Mouse (Mus musculus) heart, postnatal 10 days (tissue): ENCODE results near the gene Crp. TPM values are rescaled to one million over a fixed set of nuclear protein-coding genes. Genes with fewer than 3 reads are reported as not detected.
A peak's percentile ranks its signal among the peaks of the same experiment; 100 is the strongest.

Experiments used
- DNase-seq, 2 experiments: peaks; one replicate each; pipeline ENCODE4 v3.0.0; 2021
- intact Hi-C: fragments of 180-260 bp; cut with DNase I; formaldehyde crosslinking; loops from one replicate; pipeline ENCODE4 v1.15.1; 2025
- total RNA-seq, 2 experiments: library from RNA; stranded (reverse); gene quantifications; 2 replicates each; pipeline ENCODE4 v1.2.3; 2021

Gene Crp
- total RNA-seq, 2 experiments from 2014 or later, result not detected

- intact Hi-C loops, result no loop called here
- peak in 1 of 2 experiments; percentile 3 for DNase-seq
These were observed 13.5 kb downstream of the Crp start for GRCm38 (mm10) chr1:172711396-172711795.

DNA sequence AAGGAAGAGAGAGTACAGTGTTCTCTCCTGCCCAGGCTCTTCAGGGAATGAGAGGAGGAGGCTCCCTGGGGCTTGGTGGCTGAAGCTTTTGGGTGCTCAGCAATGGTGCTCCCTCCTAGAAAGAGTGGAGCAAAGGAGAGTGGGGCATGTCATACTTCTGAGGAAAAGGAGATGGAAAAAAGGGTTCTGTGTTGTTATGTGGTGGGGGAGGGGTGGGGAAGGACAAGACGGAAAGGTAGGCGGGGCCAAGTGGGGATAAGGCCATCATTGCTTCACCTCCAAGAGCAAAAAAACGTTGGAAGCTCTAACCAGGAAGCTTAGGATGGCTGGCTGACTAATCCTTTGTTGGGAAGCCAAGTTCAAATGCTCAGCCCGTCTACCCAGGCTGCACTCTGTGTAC is 14.1 kb downstream of the Crp start:
- intact Hi-C loops, result no loop called here
- peak in 1 of 2 experiments; percentile 4 for DNase-seq

DNA sequence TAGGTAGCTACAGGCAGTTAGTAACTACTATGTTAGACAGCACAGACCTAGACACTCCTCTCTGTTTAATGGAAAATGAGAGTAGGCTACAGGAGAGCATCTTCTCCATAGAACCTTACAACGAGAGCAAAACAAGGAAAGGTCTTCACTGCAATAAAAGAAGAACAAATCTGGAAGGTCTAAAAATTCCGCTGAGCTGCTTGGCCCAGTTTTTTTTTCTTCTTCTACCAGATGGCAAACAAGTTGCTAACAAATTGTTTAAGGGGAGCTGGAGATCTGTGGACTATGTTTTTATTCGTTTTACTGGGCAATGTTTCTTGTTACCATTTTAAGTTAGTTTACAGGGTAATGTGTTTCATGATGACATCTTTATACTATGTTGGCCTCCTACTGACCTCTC is 53.4 kb downstream of the Crp start:
- no peak for DNase-seq
- intact Hi-C loops, result no loop called here

GRCm38 (mm10) chr1:172755151-172755550 is 57.3 kb downstream of the Crp start:
- intact Hi-C loops, result no loop called here
- no peak for DNase-seq

- intact Hi-C loops, result no loop called here
- DNase-seq, result no peak
These were observed 61.7 kb downstream of the Crp start for GRCm38 (mm10) chr1:172759525-172759924.

DNA sequence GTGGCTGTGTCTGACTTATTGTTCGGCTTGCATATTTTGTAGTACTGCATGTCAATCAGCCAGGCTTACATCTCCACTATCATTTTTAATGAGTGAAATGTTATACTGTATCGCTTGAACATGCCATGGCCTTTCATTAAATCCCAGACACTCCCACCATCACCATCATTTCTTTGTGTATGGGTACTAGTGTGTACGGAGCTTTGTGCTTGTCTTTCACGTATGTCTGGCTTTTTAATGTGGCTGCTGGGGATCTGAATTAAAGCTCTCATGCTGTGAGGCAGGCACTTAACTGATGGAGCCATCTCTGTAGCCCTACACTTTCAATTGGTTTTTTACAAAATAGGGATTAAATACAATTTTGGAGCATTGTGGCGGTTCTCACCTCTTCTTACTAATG is 81.3 kb downstream of the Crp start:
- no peak for DNase-seq
- intact Hi-C loops, result no loop called here

GRCm38 (mm10) chr1:172785322-172785721 is 87.5 kb downstream of the Crp start:
- intact Hi-C loops, result no loop called here
- DNase-seq, result no peak

DNA sequence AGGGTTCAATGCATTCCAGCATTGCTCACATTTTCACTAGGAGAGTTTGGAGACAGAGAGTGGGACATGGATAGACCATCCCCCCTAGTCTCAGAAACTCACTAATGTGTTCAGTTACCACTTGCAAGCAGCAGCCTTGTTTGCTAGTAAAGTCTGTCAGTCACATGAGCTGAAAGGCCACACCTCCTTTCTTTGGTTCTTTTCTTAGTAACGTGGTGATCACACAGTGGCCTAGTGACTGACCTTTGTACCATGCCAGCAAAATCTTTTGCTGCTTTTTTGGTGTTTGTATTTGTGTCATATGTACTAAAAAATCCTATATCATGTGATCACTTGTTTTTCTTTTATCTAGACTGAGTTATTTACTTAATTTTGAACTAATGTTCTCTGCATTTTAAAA is 88.0 kb downstream of the Crp start:
- intact Hi-C loops, result no loop called here
- DNase-seq, result no peak

DNA sequence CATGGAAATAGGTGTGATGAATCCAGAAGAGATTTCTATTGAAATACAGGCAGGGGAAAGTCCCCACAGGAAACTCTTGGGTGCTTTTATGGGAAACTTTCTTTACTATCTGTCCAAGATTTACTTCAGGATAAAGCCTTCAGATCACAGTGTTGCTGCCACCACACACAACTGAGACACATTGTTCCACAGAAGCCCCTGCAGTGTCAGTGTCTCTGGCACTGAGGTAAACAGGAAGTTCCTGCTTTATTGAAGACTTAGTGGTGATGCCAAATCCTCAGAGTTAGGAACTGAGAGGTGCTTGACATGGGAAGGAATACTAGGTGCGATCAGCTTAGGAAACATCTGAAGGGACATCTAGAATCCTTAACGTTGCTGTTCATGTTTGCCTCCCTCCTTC is 131.1 kb downstream of the Crp start:
- DNase-seq, result no peak
- intact Hi-C loops, result no loop called here

GRCm38 (mm10) chr1:172847044-172847761 is 149.3 kb downstream of the Crp start:
- intact Hi-C loops, result no loop called here
- no peak for DNase-seq

GRCm38 (mm10) chr1:172848171-172848570 is 150.3 kb downstream of the Crp start:
- intact Hi-C loops, result no loop called here
- no peak for DNase-seq

DNA sequence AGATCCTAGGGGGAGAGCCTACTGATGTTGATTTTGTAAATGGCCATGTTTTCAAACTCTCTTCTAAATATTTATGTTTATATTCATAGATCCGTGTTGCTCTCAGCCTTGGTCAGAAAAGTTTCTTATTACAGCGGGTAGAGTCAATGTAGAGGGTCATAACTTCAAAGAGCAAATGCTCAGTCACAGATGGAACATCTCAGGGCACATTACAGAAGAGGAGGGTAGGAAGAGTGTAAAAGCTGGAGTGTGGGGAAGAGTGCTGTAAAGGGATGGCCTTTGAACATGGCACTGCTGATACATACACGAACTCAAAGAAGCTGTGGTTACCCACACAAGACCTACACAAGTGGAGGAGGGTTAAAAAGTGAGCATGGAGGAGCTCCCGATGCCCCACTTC is 177.4 kb downstream of the Crp start:
- intact Hi-C loops, result no loop called here
- DNase-seq, result no peak

DNA sequence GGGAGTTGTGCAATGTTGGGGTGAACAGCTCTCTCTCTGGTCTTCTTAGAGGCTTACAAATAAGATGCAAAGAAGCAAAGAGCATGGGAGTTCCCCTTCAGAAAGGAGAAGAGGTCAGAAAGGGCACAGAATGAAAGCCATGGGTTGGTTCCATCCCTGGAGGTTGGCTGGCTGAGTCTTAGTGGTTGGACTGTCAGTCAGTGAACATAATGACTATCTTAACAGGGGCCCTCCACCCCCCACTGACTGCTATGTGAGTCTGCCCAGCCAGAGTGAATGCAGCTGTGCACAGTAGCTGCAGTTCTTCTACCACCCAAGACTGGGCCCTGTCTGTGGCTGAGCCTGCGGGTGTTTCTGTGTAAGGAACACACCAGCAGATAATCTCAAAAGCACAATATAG is 178.8 kb downstream of the Crp start:
- intact Hi-C loops, result no loop called here
- DNase-seq, result no peak

Other genes with a start within 250 kb of the Crp start
- gene Slamf9, start 222.7 kb upstream of the Crp start, total RNA-seq, result 1 to 10 TPM; 1.3 to 1.4 TPM
- gene Igsf9, start 216.3 kb upstream of the Crp start, total RNA-seq, result 1 to 10 TPM; 1.0 to 1.4 TPM
- gene Tagln2, start 198.0 kb upstream of the Crp start, total RNA-seq, result 100 to 1,000 TPM; 173 to 178 TPM
- 1 to 10 TPM; 1.8 to 2.8 TPM for gene Cfap45, start 177.3 kb upstream of the Crp start, total RNA-seq
- under 1 TPM in 1 of 2 experiments, not detected in 1; 0.24 TPM for gene Vsig8, start 142.1 kb upstream of the Crp start, total RNA-seq
- not detected for gene Slamf8, start 107.5 kb upstream of the Crp start, total RNA-seq
- not detected for gene Fcrl6, start 95.5 kb upstream of the Crp start, total RNA-seq
- 1 to 10 TPM; 6.3 to 6.8 TPM for gene Dusp23, start 65.1 kb upstream of the Crp start, total RNA-seq
- gene Apcs, start 197.0 kb downstream of the Crp start, total RNA-seq, result not detected